Mouse (Mus musculus) adrenal gland, postnatal 4 days (tissue): ENCODE measurements around the gene Gm15130. TPM values are rescaled to one million over a fixed set of nuclear protein-coding genes. Genes with fewer than 3 reads are reported as not detected.

Experiments used
- DNase-seq, 2 experiments: peaks; one replicate each; pipeline ENCODE4 v3.0.0; 2021 to 2022; ENCODE audit warnings: low spot score in 2 of 2, mixed read lengths in 2 of 2
- long read RNA-seq, 2 experiments: library from polyadenylated mRNA; stranded (forward); transcript quantifications; one replicate each; pipeline ENCODE4 v2.0.0; 2021
- total RNA-seq, 2 experiments: library from RNA; stranded (reverse); gene quantifications; 2 replicates each; pipeline ENCODE4 v1.2.3; 2021

Gm15130 gene
- not detected for total RNA-seq
- long read RNA-seq, experiment 1 = 0 reads
- long read RNA-seq, experiment 2 = 0 reads

DNA sequence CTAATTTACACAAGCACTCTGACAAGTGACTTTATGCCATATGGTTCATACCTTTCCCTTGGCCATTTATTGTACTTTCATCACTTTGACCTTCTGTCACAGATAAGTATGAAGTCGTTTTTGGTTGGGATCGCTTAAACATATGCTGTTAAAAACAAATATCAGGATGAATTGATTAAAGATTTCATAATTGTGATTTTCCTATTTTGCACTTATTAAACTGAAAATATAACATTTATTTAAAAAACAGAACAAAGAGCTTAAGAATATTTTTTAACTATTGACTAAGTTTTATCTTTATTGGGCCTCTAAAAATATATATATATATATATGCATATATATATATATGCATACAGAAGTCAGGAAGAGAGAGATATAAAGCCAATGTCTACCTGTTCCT, at the start of gene Gm15130:
Gm15130 (minus strand) TSS at position 101 of the 400 bp plus-strand sequence.
- DNase-seq = no peak

DNA sequence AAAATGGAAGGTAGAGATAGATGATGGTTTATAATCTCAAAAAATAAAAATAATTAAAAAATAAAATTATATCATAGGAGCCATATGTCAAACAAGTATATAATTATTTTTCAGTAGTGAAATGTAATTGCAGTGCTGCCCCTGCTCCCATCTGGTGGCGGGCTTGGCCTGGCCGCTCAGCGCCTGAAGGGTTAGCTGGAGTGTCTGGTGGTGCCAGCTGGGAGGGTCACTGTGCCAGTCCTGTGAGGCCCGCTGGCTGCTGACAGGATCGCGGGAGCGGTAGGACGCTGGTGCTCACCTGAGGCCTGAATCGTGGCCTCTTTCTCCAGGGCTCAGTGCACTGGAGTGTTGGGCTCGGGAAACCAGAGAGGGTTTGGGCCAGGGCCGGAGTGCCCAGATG, 29.3 kb upstream of the Gm15130 start:
- no peak for DNase-seq

DNA sequence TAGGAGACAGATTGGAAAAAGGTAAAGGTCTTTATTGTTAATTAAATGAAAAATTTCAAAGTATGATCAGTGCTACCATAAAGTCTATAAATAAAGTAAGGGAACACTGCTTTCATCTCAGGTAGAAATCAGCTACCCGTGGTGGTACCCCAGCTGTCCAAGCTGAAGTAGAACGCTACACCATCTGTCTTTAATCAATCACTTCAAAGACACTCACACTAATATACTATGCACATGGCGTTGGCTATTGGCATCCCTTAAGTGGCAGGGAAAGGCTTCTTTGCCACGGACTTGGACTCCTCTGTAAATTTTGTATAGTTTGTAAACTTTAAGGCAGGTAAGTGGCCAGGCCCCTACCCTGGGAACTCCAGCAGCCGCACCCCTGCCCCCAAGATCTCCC, 17.0 kb downstream of the Gm15130 start:
- DNase-seq = no peak

DNA sequence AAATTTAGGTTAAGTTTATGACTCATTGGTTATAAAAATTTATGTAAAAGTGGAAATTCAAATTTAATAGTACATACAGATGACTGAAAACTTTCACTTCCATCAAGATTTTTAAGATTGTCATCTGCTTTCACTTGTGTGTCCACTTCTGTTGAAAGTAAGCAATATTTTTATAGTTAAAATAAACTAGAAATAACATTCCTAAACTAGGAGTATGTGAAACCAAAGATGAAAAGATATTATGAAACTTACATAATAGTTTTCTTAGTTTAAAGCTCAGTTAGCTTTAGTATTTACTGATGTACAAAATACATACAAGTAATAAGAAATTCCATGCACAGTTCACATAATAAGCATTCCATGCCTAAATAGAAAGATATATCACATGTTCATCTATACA, 46.9 kb downstream of the Gm15130 start, which contains the start of gene Gm13941:
Gm13941 (minus strand) TSS at position 101 of the 400 bp plus-strand sequence.
- no peak for DNase-seq

Other genes with a start within 250 kb of the Gm15130 start
- under 1 TPM; 0.17 to 0.31 TPM for gene Ano3, start 202.0 kb downstream of the Gm15130 start, total RNA-seq
- not detected for gene Gm13941, start 47.0 kb downstream of the Gm15130 start, total RNA-seq
- not detected for gene 4930430A15Rik, start 76.7 kb upstream of the Gm15130 start, total RNA-seq
- not detected for gene Olfr1275, start 82.3 kb upstream of the Gm15130 start, total RNA-seq
- not detected for gene Olfr1276, start 101.6 kb upstream of the Gm15130 start, total RNA-seq
- not detected for gene Olfr1277, start 121.2 kb upstream of the Gm15130 start, total RNA-seq
- gene Olfr1278, start 137.2 kb upstream of the Gm15130 start, total RNA-seq = not detected
- gene Olfr1279, start 147.7 kb upstream of the Gm15130 start, total RNA-seq = not detected
- gene Olfr1280, start 161.1 kb upstream of the Gm15130 start, total RNA-seq = not detected
- gene Olfr1281, start 173.6 kb upstream of the Gm15130 start, total RNA-seq = not detected
- not detected for gene Olfr1282, start 183.1 kb upstream of the Gm15130 start, total RNA-seq
- not detected for gene Olfr1283, start 213.9 kb upstream of the Gm15130 start, total RNA-seq
- not detected for gene Olfr1284, start 222.6 kb upstream of the Gm15130 start, total RNA-seq